Mouse (Mus musculus) spleen, adult 10 weeks (tissue): ENCODE measurements around the gene Olfr111. TPM values are rescaled to one million over a fixed set of nuclear protein-coding genes. Genes with fewer than 3 reads are reported as not detected.

Experiments
- polyA plus RNA-seq: library from polyadenylated mRNA; stranded (reverse); fragments of 350-450 nt; fragmentation: Illumina TruSeq; extraction: RNeasy Lipid Tissue Mini Kit (QIAGEN cat#74804); gene quantifications from one replicate; pipeline ENCODE4 v1.2.3, GENCODE M21; 2015; ENCODE audit warnings: low replicate concordance; ENCODE audit not compliant: insufficient read depth

Gene Olfr111
- 0.72 TPM for polyA plus RNA-seq

DNA sequence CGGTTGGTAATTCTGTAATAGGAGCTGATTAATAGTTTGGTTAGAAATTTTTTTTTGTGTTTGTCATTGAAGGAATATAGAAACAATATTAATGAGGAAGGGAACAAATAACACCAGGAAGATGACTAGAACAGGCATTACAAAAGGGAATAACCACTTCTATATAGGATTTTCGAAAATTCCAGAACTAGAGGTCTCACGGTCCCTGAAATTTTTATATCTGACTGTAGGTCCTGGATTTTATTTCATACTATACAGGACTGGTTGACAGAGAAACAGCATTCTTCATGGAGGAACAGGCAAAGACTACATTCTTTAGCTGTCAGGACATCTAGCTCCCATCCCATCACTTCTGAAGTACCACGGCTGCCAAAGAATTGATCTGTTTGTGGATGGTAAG, at the start of gene Olfr111:
Gene Olfr111 (plus strand): TSS at position 301 of the 400 bp plus-strand sequence.

GRCm38 (mm10) chr17:37458616-37459015, 49.2 kb upstream of the Olfr111 start, which contains the start of gene Olfr109:
Olfr109 (plus strand) TSS chr17:37458916.

DNA sequence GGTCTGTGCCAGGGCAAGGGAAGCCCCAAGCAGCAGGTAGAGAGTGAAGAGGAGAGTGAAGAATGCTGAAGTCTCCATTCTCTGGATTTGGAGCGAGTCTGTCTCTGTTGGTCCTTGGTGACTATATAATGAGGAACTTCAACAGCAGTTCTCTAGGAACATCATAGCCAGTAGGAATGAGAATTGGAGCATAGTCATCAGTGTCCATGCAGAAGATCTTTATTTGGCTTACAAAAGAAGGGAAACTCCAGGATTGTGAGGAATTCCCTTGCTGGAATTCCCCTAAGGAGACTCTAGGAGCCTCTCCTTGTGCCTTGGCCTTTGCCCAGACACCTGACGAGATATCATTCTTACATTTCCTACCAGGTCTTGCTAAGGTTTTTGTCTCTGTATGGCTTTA, 24.4 kb upstream of the Olfr111 start, which contains the start of gene H2-M2:
Gene H2-M2 (minus strand): TSS at position 101 of the 400 bp plus-strand sequence.

GRCm38 (mm10) chr17:37491930-37492518, 15.8 kb upstream of the Olfr111 start, which contains the start of gene Olfr110:
Olfr110 (plus strand) TSS chr17:37492468.

DNA sequence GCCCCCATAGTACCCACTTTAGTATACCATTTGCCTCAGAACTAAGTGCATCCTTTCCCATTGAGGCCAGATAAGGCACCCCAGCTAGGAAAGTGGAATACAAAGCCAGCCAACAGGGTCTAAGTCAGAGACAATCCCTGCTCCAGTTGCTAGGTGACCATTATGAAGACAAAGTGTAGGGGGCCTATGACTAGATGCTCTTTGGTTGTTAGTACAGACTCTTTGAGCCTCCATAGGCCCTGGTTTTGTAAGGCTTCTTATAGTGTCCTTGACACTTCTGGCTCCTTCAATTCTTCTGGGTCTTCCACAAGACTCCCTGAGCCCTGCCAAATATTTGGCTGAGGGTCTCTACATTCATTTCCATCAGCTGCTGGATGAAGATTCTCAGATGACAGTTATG, 61.5 kb downstream of the Olfr111 start, which contains the start of gene Olfr112:
Gene Olfr112 (minus strand): TSS at position 101 of the 400 bp plus-strand sequence.

DNA sequence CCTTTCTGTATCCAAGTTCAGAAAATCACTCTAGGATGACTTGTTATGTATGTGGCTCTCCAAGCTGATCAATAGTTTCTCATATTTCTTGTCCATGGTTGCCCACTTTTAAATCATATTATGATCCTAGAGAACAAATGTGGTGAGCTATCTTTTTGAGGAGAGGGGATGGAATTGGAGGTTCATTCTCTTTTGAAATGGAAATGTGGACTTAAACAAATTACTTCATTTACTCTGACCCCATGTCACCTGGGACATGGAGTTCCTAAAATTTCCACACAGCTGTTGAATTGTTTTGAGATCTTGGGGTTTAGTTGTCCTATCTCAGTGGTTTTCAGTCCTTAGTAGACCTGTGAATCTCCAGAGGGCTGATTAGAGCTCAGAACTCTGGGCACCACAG, 69.7 kb downstream of the Olfr111 start, which contains the start of gene Olfr113:
Gene Olfr113 (minus strand): TSS at position 101 of the 400 bp plus-strand sequence.

Other genes starting within 250 kb of the Olfr111 start
- not detected for gene Olfr98, start 244.3 kb upstream of the Olfr111 start, polyA plus RNA-seq
- 58.2 TPM for gene H2-M3, start 237.8 kb upstream of the Olfr111 start, polyA plus RNA-seq
- not detected for gene Olfr99, start 224.6 kb upstream of the Olfr111 start, polyA plus RNA-seq
- gene Olfr101, start 203.7 kb upstream of the Olfr111 start, polyA plus RNA-seq: not detected
- gene Olfr102, start 191.0 kb upstream of the Olfr111 start, polyA plus RNA-seq: not detected
- gene Olfr103, start 168.3 kb upstream of the Olfr111 start, polyA plus RNA-seq: not detected
- gene Olfr104-ps, start 148.4 kb upstream of the Olfr111 start, polyA plus RNA-seq: not detected
- not detected for gene Olfr105-ps, start 129.0 kb upstream of the Olfr111 start, polyA plus RNA-seq
- not detected for gene Olfr106-ps, start 117.6 kb upstream of the Olfr111 start, polyA plus RNA-seq
- not detected for gene Olfr107, start 108.8 kb upstream of the Olfr111 start, polyA plus RNA-seq
- gene Olfr108, start 62.5 kb upstream of the Olfr111 start, polyA plus RNA-seq: not detected
- gene Olfr109, start 49.1 kb upstream of the Olfr111 start, polyA plus RNA-seq: not detected
- gene H2-M2, start 24.5 kb upstream of the Olfr111 start, polyA plus RNA-seq: 16.8 TPM
- 0.26 TPM for gene Olfr110, start 15.6 kb upstream of the Olfr111 start, polyA plus RNA-seq
- gene Olfr112, start 61.4 kb downstream of the Olfr111 start, polyA plus RNA-seq: not detected
- not detected for gene Olfr113, start 69.6 kb downstream of the Olfr111 start, polyA plus RNA-seq
- not detected for gene Olfr114, start 84.7 kb downstream of the Olfr111 start, polyA plus RNA-seq
- not detected for gene Olfr115, start 119.1 kb downstream of the Olfr111 start, polyA plus RNA-seq
- not detected for gene Olfr116, start 119.2 kb downstream of the Olfr111 start, polyA plus RNA-seq
- gene Olfr117, start 155.8 kb downstream of the Olfr111 start, polyA plus RNA-seq: not detected
- not detected for gene Olfr118, start 159.0 kb downstream of the Olfr111 start, polyA plus RNA-seq
- not detected for gene Olfr119, start 188.5 kb downstream of the Olfr111 start, polyA plus RNA-seq
- gene Olfr120, start 213.8 kb downstream of the Olfr111 start, polyA plus RNA-seq: not detected
- not detected for gene Olfr121, start 240.8 kb downstream of the Olfr111 start, polyA plus RNA-seq